Mouse (Mus musculus) right cerebral cortex, adult 2 months (tissue): Measurements from ENCODE around the gene Tac2.

Experiments used
- DNase-seq, 2 experiments: peaks; one replicate each; pipeline ENCODE4 v3.0.0; 2021 to 2022; ENCODE audit warnings: low spot score in 2 of 2

Tac2 gene

DNA sequence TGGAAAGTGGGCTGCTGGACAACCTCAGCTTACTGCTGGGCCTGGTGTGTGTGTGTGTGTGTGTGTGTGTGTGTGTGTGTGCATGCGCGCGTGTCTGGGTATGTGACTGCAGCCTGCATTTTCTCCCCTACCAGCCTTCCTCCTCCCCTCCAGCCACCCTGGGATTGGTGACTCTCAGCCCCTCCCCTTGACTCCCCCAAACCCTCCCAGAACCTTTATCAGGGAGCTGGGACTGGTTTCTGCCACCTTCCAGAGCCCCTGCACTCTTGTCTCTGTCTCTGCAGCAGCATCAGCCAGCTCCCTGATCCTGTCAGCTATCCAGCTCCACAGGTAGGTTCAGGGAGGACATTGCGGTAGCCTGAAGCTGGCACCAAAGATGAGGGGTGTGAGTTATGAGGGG lies 858 bp downstream of the Tac2 start:
- no peak for DNase-seq

DNA sequence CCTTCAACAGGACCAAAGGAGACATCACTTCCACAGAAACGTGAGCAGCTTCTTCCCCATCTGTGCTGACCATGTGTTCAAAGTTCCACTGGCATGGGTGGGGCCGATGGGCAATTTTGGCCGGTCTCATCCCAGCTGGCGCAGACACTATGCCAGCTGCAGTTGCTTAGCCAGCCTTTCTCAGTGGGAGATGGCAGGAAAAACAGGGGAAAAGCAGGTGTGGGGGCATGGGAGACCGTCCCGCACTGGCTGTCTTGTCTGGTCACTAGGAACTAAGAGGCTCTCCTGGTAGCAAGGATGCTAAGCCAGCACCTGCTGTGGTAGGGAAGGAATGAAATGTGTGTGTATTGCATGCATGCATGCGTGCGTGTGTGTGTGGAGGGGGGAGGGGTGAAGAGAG lies 4.2 kb downstream of the Tac2 start:
- DNase-seq: no peak

DNA sequence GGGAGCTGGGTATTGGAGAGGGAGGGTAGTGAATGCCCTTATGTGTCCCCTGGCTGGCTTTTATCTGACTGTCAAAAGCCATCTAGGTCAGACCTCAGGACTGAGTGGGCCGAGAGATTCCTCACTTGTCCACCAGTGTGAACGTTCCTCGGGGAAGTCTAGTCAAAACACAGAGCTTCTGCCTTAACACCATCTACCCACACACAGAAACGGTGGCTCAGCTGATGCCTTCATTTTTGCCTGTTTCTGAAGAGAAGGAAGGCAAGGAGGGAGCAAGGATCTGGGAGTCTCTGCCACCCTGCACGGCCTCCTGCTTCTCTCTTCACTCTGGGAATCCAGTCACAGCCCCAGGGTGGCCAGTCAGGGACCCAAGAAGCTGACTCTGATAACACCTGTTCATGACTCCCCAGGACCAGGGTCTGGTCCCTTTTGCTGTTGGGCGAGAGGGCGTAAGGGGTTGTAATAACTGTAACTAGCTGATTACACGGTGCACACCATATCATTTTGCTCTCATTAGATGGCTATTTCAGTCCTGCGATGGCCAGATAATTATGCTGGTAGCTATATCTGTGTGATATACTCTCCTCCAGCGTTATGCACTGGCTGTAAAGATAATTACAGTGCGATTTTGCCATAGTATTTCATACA lies 6.1 kb downstream of the Tac2 start:
- peak; percentile 29 to 30 for DNase-seq

DNA sequence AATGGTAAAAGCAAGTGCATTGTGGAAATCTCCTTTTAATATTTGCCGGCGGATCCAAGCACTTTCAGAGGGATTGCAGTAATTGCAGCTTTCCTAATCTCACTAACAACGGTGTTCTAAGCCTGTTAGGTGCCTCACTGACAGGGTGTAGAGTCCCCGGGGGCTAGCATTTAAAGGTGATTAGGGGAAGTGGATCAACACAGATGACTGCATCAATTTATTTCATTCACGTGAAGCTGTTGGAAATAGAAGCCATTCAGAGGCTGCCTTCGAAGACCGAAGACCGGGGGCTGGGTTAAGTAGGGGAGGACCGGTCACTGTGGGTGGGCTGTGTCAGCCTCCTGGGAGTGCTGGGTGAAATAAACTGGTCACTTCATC lies 6.6 kb downstream of the Tac2 start:
- DNase-seq: no peak

DNA sequence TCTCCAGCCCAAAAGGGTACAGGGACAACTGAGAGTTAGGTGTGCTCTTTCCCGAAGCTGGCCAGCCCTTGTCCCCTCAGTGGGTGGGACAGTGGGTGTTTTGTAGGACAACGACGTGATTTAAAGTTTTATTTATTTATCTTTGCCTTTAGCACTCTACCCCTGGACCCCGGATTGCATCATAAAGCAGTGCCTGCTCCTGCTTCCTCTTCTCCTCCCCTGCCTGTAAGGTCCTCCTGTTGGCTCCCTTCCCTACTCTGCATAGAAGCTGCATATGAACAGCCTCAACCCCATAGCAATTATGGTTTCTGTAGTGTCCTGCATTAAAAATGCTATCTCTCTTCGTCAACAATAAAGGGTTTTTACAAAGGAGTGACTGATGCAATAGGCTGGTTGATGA lies 7.1 kb downstream of the Tac2 start:
- no peak for DNase-seq

DNA sequence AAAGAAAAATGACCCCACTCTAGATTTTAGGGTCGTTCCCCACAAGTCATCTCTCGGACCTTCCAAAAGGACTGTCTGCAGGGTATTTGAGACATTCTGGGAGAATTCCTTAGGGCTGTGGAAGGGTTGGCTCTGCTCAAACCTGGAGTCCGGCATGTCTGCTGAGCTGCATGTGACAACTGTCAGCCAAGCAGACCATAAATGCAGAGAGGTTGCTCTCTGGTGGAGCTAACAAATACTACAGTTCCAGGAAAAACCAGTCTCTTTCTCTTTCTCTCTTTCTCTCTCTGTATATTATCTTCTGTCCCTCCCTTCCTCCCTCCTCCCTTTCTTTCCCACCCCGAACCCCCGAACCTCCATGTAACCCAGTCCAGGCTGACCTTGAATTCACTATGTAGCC lies 10.2 kb downstream of the Tac2 start:
- DNase-seq: no peak

DNA sequence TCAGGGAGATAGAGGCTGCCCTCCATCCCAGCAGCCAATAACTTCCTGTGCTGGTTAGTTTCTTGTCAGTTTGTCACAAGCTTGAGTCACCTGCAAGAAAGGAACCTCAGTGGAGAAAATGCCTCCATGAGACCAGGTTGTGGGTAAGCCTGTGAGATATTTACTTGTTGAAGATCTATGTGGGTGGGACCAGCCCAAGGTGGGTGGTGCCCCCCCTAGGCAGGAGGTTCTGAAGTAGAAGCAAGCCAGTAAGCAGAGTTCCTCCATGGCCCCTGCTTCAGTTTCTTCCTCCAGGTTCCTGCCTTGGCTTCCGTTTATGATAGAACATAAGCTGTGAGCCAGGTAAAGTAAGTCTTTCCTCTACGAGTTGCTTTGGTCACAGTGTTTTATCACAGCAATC lies 12.0 kb downstream of the Tac2 start:
- DNase-seq: no peak

DNA sequence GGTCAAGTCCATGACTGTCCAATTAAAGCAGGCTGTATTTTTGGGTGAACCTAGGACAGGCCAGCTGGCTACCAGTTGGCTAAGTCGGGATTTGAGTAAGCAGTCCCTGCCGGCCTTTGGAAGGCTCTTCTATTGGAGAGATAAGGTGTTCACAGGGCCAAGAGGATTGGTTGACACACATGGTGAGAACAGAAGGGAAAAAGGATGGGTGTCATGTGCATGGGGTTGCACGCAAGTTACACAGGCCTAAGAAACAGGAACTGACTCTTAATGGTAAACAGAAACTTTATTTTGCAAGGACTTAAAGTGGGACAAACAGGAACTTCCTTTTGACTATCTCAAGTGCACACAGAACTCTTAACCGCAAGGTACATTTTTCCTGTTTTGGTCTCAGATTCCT lies 12.6 kb downstream of the Tac2 start:
- DNase-seq: no peak

DNA sequence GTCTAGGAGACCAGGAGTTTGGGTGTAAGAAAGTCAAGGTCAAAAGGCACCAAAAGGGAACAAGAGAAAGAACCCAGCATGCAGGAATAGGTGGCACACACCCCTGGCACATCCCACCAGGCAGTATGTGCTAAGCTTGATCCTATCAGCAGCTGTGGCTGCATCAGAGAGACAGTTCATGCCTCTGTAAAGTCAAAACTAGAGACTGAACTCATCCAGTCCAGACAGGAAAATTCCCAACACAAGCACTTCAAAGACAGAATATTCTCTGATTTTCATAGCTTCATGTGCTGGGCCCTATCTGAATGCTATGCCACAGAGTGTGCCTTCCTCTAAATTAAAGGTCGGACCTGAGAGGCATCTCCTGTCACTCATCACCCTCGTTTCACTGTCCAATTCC lies 13.3 kb downstream of the Tac2 start:
- DNase-seq: no peak

DNA sequence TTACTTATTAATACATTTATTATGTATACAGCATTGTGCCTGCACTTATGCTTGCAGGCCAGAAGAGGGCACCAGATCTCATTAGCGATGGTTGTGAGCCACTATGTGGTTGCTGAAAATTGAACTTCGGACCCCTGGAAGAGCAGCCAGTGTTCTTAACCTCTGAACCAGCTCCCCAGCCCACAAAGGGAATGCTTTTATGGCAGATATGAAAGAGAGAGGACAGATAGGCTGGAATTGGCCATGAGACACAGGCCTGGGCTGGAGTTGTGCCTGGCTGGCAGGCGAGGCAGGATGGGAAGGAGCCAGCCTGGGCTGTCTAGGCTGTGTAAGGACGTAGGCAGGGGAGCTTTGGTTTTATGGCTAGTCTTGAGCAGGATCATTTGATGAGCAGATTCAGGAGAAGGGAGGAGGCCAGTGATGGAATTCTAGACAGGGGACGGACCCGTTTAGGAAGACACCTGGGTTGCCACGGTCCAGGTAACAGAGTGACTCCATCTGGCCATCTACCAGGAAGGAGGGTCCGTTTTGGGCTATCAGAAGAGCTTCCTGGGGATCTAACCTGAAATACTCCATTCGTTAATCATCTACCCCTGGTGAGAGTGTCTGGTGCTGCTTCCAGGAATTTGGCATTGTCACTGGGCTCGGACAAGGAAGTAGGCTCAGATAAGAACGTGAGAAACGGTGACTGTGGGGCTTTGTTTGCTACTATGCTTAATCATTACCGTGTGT lies 14.0 kb downstream of the Tac2 start:
- DNase-seq: no peak

DNA sequence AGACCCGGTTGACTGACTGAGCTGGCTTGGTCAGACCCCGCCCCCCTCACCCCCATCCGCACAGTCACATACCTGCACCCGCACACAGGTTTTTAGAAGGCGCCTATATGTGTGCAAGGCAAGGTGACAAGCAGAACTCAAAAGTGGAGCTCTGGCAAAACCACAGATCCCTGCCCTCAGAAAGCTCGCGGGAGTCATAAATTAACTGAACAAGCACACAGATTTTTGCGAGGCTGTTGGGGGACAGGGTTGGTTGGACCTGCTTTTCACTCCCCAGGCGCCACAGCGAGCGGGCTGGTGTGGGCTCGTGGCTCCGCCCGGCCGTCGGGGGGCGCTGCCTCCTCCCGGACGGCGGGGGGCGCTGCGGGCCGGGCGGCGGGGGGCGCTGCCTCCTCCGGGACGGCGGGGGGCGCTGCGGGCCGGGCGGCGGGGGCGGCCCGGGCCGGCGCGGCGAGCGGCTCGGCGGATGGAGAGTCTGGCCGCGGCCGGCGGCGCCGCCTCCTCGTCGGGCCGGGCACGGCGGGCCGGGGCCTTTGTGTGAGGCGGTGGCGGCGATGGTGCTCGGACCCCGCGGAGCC lies 14.9 kb downstream of the Tac2 start, which contains the start of gene Zbtb39:
TSS of gene Zbtb39 (plus strand) at position 456 of the 578 bp plus-strand sequence.
- peak; percentile 57 to 65 for DNase-seq

DNA sequence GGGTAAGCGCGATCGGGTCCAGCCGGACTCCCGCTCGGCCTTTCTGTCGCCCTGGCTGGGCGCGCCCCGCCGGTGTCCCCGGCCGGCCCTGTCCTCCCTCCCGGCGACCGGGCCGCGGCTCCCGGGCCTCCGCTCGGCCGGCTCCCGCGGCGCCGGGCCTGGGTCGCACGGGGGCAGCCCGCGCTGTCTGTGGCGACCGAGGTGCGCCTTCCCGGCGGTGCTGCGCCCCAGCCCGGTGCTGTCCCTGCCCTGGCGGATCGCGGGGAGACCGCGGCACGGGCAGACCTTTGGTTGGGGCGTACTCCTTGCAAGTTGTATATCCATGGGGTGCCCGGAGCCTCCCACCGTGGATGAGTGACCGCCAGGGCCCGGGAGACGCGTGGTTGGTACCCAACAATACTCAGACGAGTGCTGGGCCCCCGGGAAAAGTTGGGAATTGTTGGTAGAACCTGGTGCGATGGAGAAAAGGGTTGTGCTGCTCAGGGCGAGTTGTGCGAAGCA lies 15.4 kb downstream of the Tac2 start:
- peak; percentile 27 to 30 for DNase-seq

DNA sequence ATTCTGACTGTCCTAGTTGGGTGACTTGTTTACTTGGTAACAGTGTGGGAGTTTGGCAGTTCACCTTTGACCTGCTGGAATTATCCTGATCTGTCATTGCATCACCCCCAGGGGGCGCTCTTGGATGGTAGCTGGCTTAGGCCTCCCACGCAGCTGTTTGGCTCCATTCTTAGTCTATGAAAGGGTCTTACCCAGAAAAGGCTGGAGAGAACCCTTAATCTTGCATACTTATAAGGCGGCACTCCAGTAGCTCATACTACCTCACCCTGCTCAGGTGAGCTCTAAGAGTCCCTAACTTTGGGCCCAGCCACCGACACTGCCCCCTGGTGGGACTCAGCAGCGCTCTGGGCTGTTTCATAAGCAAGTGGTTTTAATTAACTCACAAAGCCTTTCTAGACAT lies 20.4 kb downstream of the Tac2 start:
- DNase-seq: no peak

DNA sequence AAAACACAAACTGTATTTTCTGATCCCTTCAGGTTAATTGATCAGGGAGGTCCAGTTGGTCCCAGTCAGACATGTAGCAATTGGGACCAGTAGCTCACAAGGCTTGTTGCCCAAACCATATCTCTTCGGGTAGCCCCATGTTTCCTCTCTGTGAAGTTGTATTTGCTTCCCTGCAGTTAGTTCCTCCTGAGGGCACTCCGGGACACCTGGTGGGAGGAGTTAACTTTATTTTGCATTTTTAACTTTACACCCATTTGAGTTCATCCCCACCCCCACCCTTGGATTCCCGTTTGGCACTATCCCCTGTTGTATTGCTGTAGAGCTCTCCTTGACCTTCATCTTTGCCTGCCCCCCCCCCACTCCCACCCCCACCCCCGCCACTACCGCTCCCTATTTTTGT lies 21.6 kb downstream of the Tac2 start:
- DNase-seq: no peak

DNA sequence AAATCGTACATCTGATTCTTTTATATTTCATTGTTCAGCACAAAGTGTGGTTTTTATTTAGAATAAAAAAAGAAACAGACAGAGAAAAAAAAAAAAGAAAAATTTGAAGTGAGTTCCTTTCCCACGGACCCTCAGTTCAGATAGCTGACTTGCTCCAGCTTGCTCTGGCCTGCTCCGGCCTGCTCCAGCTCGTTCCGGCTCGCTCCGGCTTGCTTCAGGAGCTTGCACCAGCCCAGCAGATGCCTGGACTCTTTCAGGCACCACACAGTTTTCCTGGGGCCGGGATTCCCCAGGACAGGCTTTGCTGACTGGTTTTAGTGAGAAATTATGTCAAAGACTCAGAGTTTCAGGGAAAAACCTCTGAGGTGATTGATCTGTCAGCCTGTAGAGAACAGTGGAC lies 23.0 kb downstream of the Tac2 start:
- no peak for DNase-seq

DNA sequence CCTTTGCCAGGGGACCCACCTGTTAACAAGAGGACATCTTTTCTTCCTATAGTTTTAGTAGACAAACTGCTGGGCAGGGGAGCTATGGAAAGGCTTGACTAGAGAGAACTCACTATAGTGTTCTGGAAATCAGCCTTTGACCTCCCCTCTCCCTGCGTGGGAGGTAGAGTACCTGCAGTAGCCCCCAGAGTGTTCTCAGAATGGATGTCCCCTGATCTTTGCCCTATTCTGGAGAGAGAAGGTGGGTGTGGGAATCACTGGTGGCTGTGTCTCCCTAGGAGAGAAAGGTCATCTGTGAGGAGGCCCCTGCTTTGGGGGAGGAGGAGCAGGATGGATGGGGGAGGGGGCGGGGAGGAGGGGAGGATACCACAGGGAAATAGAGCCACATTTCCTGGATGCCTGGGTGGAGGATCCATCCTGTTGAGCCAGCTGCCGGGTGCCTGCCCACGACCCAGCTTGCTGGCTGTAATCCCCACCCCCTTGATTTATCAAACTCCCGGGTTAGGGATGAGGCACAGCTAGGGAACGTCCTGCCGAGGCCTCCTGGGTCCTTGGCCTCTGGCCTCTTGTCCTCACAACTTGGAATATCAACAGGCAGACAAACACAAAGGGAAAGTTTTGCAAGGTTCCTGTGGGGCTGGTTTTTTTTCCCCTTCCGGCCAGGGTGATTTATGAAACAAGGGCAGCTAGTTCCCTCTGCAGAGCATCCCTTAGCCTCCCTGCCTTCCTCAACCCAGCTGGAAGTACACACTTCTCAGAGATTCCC lies 24.8 kb downstream of the Tac2 start:
- DNase-seq: no peak

DNA sequence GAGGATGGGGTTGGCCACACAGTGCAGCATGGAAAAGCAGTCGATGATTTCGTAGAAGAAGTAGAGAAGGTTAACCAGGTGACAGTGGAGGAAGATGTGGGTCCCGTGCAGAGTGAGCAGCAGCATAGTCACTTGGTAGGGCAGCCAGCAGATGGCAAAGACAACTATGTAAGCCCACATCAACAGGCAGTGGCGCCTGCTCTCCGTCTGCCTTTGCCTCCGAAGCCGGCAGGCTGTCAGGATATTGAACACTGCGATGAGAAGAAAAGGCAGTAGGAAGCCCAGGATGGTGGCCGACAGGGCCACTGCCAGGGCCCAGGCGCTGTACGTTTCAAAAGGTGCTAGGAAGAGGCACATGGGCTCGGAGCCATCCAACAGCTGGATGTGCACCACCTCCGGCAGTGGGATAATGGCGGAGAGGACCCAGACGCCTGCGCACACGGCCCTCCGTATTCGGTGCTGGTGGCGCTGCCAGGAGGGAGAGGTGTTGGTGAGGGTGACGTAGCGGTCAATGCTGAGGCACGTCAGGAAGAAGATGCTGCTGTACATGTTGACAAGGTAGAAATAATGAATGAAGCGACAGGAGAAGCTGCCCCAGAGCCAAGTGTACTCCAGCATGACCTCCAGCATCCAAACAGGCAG lies 26.0 kb downstream of the Tac2 start:
- peak in 1 of 2 experiments; percentile 44 for DNase-seq

DNA sequence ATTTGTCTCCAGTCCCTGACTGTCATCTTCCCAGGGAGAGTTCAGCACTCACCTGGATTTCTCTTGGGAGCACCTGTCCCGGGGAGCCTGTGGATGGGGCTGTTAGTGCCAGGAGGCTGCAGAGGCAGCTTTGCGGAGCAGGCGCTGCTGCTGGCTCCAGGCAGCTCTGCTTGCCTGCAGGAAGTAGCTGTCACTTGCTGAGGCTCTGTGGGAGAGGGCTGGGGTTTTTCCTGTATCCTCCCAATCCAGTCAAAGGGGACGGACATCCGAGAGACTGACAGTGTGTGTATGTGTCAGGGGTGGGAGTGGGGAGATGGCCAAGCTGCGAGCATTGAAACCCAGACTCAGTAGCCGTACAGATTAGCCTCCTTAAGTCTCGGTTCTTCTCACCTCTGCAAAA lies 27.3 kb downstream of the Tac2 start, which contains the start of gene Gpr182:
TSS of gene Gpr182 (minus strand) at position 185 of the 400 bp plus-strand sequence.
- no peak for DNase-seq

DNA sequence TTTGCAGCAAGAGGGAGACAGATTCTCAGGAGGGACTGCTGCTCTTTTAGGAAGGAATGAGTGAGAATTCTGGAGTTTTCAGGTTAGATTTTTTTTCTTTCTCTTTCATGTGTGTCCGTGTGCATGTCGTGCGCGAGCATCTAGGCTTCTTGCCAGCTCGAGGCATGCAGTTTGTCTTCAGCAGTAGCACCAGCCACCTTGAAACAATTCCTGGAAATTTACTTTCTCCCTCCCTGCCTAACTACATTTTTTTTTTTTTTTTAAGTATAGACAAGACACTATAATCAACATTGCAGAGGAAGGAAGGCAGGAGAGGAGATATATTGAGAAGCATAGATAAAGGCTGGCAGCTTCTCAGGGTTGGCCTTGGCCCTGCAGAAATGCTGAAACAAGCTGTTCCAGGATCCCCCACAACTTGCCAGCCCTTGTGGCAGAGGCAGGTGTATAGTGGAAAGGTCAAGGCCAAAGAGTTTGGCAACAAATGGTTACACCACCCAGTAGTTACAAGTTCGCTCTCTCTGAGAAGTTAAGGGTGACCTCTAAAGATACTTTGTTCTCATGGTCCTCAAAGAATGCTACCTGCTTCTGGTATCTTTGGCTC lies 30.4 kb downstream of the Tac2 start:
- no peak for DNase-seq

DNA sequence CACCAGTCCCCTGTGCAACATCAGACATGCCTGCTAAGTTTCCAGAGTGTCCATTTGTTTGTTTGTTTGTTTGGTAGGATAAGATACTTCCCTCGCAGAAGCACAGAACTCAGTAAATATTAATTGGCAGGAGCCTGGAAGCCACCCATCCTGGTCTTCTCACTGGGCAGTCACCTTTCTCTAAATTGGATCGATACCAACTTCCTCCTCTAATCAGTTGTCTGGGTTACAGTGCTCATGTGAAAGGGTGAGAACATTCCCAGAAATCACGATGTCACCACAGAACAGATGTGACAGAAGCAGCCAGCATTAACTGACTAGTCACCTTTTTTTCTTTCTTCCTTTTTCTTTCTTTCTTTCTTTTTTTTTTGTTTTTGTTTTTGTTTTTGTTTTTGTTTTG lies 31.0 kb downstream of the Tac2 start:
- DNase-seq: no peak

DNA sequence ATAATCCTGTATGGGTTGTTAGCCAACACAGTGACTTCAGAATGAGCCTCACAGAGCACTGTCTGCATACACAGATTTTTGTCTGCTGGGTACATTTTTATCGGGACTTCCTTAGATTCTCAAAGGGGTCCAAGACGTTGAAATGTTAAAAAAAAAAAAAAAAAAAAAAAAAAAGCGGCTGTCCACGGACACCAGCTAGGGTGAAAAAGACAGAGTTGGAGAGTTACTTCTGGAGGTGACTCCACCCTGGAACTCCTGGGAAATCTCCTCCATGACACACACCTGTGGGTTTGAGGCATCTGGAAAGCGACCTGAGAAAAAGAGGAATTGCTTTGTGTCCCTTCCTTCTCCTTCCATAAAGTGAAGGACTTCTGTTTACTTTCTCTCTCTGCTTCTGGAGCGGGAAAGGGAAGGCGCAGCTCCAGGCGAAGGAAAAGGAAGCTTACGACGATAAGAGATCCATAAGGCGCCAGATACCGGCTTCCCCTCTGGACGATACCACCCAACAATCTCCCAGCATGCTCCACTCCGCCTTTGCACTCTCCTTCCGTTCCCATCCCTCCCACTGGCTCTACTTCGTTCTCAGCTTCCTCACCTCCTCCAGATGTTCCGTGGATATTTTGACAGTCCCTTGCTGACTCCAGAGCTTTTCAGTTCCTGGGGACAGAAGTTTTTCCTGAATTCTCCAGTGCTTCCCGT lies 31.6 kb downstream of the Tac2 start:
- no peak for DNase-seq
